Mouse (Mus musculus): Measurements from ENCODE around the gene Hoxa9. TPM values are rescaled to one million over a fixed set of nuclear protein-coding genes. Genes with fewer than 3 reads are reported as not detected.

The Hoxa9 gene
- polyA plus RNA-seq, 1 experiment: 0.52 TPM

DNA sequence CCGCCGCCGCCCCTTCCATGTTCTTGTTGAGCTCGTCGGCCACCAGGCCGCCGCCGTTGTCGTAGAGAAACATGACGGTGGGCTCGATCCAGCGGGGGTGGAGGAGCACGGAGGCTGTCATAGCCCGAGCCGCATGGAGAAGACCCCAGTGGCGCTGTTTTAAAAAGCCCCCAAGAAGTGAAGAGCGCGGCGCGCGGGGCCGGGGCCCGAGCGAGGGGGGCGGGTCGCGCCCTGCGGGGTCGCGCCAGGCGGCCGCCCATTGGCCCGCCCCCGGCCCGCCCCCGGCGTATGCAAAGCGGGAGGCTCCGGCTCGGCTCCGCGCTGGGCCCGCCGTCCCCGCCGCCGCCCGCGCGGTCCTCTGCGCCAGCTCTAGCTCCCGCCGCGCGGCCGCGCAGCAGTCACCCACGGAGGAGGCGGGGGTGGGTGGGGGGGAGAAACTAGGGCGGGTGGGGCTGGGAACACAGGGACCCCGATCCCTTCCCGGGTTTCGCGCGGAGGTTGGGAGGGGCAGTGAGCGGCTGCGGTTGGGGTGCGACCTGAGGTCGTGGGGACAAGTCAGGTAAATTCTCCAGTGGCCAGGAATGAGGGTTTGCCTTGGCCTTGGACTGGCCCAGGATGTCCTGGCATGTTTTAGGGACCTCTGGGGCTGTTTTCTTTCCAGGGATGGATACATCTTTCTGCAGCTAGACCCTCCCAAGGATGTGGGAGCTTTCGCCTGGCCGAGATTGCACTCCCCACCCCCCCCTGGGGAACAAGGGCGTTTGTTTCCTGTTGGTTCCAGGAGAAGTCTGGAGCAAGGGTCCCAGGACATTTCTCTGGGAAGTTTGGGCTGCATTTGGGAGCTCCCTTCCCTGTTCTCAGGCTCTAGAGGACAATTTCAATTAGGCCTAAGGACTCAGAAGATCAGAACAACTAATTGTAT, 30.0 kb upstream of the Hoxa9 start, which contains the start of gene Hoxa13:
Gene Hoxa13 (minus strand): TSS at position 227 of the 922 bp plus-strand sequence.
- Histone ChIP-seq H3K27ac (ENCODE audit: control insufficient read depth, insufficient read depth, low read depth, low read length) (no peak within 1 kb of the TSS), H3K27me3 (ENCODE audit: control insufficient read depth, insufficient read depth, low read length) (peaks cover 16% of the 10 kb centered on the region)
- TF ChIP-seq CTCF (IDR thresholded peaks at IDR 0.05; ENCODE audit: control insufficient read depth, insufficient read depth, insufficient replicate concordance, low read depth, low read length) (no peak), POLR2A (IDR thresholded peaks at IDR 0.05; ENCODE audit: control insufficient read depth, low read depth, low read length) (no peak)

DNA sequence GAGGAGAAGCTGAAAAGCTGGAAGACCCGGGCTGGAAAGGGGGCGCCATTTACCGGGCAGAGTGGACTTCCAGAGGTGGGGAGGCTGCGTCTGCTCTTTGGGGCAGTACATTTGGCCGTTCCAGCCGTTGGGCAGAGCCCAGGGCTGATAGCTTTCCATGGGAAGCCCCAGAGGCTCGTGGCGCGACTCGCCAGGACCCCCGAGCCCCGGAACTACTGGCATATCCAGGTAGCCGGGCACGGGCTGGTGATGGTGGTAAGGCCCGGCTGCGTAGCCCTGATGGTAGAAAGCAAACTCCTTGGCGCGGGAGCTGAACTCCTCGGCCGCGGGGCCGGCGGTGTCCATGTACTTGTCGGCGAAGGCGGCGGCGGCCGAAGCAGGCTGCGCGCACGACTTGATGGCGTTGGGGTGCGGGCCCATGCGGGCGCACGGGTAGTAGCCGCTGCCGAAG, 28.9 kb upstream of the Hoxa9 start:
- Histone ChIP-seq H3K27me3 (ENCODE audit: control insufficient read depth, insufficient read depth, low read length) (peaks cover 12% of the 10 kb centered on the region), H3K36me3 (ENCODE audit: control insufficient read depth, insufficient read depth, low read length) (no peaks in the 10 kb centered on the region), H3K27ac (ENCODE audit: control insufficient read depth, insufficient read depth, low read depth, low read length) (no peak overlapping the region), H3K4me3 (ENCODE audit: control insufficient read depth, low read depth, low read length) (peak overlapping the region; percentile 39), H3K4me1 (ENCODE audit: control insufficient read depth, insufficient read depth, low read length) (peaks cover 8% of the 10 kb centered on the region)
- no peak for TF ChIP-seq POLR2A (IDR thresholded peaks at IDR 0.05; ENCODE audit: control insufficient read depth, low read depth, low read length)
- no peak for TF ChIP-seq CTCF (IDR thresholded peaks at IDR 0.05; ENCODE audit: control insufficient read depth, insufficient read depth, insufficient replicate concordance, low read depth, low read length)

More for the DNA sequence above, 30.0 kb upstream of the Hoxa9 start, which contains the start of gene Hoxa13:
- Histone ChIP-seq H3K36me3 (ENCODE audit: control insufficient read depth, insufficient read depth, low read length) (no peaks in the 10 kb centered on the region), H3K4me1 (ENCODE audit: control insufficient read depth, insufficient read depth, low read length) (peaks cover 10% of the 10 kb centered on the region), H3K4me3 (ENCODE audit: control insufficient read depth, low read depth, low read length) (peak within 1 kb of the TSS; percentile 55)

DNA sequence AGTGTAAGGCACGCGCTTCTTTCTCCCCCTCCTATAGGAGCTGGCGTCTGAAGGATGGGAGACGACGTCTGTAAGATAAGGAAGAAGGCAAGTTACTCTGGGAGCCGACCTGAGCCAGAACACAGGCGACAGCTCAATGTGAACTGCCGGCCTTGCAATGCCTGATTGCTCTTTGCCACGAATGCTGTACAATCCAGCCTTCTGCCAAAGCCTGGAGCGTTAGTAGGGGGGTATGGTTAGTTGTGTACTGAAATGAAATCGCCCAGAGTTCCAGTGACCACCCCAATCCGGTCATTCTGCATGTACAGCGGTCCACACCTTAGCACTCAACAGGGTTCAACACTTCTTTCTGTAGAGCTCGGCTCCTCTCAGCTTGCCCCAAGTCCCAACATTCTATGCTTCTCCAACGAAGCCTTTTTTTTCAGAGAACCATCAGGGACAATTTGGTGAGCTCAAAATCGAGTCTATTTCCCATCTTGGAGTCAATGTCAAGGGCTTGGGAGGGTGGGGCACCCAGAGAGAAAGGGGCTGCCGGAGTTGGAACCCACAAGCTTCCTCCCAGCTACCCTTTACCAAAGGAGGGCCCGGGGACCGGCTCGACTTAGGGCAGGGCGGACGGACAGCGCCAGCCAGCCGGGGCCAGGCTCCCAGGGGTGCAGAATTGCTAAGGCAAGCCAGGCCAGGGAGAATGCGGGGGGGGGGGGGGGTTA, 28.3 kb upstream of the Hoxa9 start:
- Histone ChIP-seq H3K27me3 (ENCODE audit: control insufficient read depth, insufficient read depth, low read length) (peaks cover 12% of the 10 kb centered on the region), H3K4me3 (ENCODE audit: control insufficient read depth, low read depth, low read length) (no peak overlapping the region)
- no peak for TF ChIP-seq CTCF (IDR thresholded peaks at IDR 0.05; ENCODE audit: control insufficient read depth, insufficient read depth, insufficient replicate concordance, low read depth, low read length)
- TF ChIP-seq POLR2A (IDR thresholded peaks at IDR 0.05; ENCODE audit: control insufficient read depth, low read depth, low read length): no peak

DNA sequence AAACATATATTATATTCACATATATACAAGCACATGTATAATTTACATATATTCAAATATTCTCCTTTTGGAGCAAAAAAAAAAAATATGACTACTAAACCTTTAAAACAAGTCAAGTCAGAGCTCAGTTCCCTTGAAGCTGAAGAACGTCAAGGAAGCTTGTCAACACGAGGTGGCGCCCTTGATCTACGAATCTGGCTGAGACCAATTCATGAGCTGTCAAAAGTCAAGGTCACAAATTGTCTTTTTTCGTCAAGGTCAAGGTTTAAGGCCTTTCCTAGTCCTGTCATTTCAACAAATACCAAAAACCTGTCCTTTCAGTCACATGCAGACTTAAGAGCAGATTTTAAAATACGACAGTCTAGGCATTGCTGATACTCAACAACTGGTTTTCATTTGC, 26.1 kb upstream of the Hoxa9 start:
- H3K27ac ChIP-seq (ENCODE audit: control insufficient read depth, insufficient read depth, low read depth, low read length): no peak overlapping the region

More for the DNA sequence above, 28.3 kb upstream of the Hoxa9 start:
- Histone ChIP-seq H3K4me1 (ENCODE audit: control insufficient read depth, insufficient read depth, low read length) (peaks cover 8% of the 10 kb centered on the region), H3K27ac (ENCODE audit: control insufficient read depth, insufficient read depth, low read depth, low read length) (no peak overlapping the region), H3K36me3 (ENCODE audit: control insufficient read depth, insufficient read depth, low read length) (no peaks in the 10 kb centered on the region)

DNA sequence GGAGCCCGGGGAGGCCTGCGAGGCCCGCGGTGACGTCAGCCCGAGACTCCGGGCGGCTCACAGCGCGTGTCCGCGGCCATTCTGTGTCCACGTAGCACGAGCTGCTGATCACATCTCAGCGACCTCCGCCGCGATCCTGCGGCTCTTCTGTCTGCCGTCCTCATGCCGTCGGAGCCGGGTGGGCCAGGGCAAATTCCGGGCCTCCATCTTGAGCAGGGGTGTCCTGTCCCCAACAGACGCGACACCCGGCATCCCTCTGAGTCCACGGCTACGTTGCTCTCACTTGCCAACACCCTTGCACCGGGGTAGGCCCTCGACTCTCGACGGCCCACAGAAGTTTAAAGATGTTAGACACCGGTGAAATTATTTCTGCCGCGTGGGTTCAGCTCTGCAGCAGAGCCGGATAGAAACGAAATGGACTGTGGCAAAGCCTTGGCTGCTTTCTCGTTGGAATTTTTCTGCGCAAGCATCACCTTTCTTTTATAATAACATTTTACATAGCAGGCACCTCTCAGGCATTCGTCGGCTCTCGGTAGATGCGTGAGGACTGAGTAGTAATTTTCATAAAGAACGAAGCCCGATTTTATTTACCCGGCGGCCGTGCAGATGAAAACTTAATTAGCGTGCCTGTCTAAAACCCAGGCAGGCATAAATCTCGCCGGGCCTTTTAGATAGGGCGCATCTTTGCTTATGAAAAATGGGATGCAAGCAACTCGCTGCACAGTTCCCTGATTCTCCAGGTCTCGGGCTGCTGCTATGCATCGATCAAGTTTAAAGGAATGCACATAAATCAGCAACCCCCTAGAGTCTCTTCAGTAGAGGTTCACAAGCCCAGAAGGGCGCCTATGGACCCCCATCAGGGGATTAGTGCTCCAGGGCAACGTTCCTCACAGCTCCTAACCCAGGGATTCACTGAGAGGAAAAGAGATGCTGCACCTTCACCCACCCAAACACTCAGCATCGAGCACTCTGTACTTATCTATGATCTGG, 22.9 kb upstream of the Hoxa9 start:
- no peak overlapping the region for H3K27ac ChIP-seq (ENCODE audit: control insufficient read depth, insufficient read depth, low read depth, low read length)
- peak overlapping the region; percentile 53 for H3K4me3 ChIP-seq (ENCODE audit: control insufficient read depth, low read depth, low read length)
- H3K27me3 ChIP-seq (ENCODE audit: control insufficient read depth, insufficient read depth, low read length): peaks cover 13% of the 10 kb centered on the region

More for the DNA sequence above, 26.1 kb upstream of the Hoxa9 start:
- H3K4me3 ChIP-seq (ENCODE audit: control insufficient read depth, low read depth, low read length): no peak overlapping the region
- TF ChIP-seq POLR2A (IDR thresholded peaks at IDR 0.05; ENCODE audit: control insufficient read depth, low read depth, low read length) (no peak), CTCF (IDR thresholded peaks at IDR 0.05; ENCODE audit: control insufficient read depth, insufficient read depth, insufficient replicate concordance, low read depth, low read length) (peak; percentile 18; the same call in 1 of the 2 replicates)
- peaks cover 14% of the 10 kb centered on the region for H3K27me3 ChIP-seq (ENCODE audit: control insufficient read depth, insufficient read depth, low read length)
- H3K4me1 ChIP-seq (ENCODE audit: control insufficient read depth, insufficient read depth, low read length): peaks cover 18% of the 10 kb centered on the region
- H3K36me3 ChIP-seq (ENCODE audit: control insufficient read depth, insufficient read depth, low read length): no peaks in the 10 kb centered on the region

GRCm38 (mm10) chr6:52252775-52253376, 22.0 kb upstream of the Hoxa9 start:
- peaks cover 13% of the 10 kb centered on the region for H3K4me1 ChIP-seq (ENCODE audit: control insufficient read depth, insufficient read depth, low read length)
- no peaks in the 10 kb centered on the region for H3K36me3 ChIP-seq (ENCODE audit: control insufficient read depth, insufficient read depth, low read length)
- no peak overlapping the region for H3K4me3 ChIP-seq (ENCODE audit: control insufficient read depth, low read depth, low read length)
- peaks cover 16% of the 10 kb centered on the region for H3K27me3 ChIP-seq (ENCODE audit: control insufficient read depth, insufficient read depth, low read length)
- TF ChIP-seq POLR2A (IDR thresholded peaks at IDR 0.05; ENCODE audit: control insufficient read depth, low read depth, low read length): no peak
- TF ChIP-seq CTCF (IDR thresholded peaks at IDR 0.05; ENCODE audit: control insufficient read depth, insufficient read depth, insufficient replicate concordance, low read depth, low read length): no peak
- H3K27ac ChIP-seq (ENCODE audit: control insufficient read depth, insufficient read depth, low read depth, low read length): no peak overlapping the region

More for the DNA sequence above, 22.9 kb upstream of the Hoxa9 start:
- H3K36me3 ChIP-seq (ENCODE audit: control insufficient read depth, insufficient read depth, low read length): no peaks in the 10 kb centered on the region
- peaks cover 11% of the 10 kb centered on the region for H3K4me1 ChIP-seq (ENCODE audit: control insufficient read depth, insufficient read depth, low read length)
- no peak for TF ChIP-seq POLR2A (IDR thresholded peaks at IDR 0.05; ENCODE audit: control insufficient read depth, low read depth, low read length)
- no peak for TF ChIP-seq CTCF (IDR thresholded peaks at IDR 0.05; ENCODE audit: control insufficient read depth, insufficient read depth, insufficient replicate concordance, low read depth, low read length)

Data from testis, adult 2 months (tissue).